Mouse (Mus musculus) stomach, adult 2 months (tissue): ENCODE data around the gene Olfr1537. TPM values are rescaled to one million over a fixed set of nuclear protein-coding genes. Genes with fewer than 3 reads are reported as not detected.

Experiments used
- polyA plus RNA-seq: library from polyadenylated mRNA; depleted of rRNA; stranded (reverse); fragments of >200 nt; gene quantifications from 2 replicates; pipeline ENCODE4 v1.2.3, GENCODE M21; 2012; rRNA removed

The Olfr1537 gene
- not detected in 2 replicates for polyA plus RNA-seq

DNA sequence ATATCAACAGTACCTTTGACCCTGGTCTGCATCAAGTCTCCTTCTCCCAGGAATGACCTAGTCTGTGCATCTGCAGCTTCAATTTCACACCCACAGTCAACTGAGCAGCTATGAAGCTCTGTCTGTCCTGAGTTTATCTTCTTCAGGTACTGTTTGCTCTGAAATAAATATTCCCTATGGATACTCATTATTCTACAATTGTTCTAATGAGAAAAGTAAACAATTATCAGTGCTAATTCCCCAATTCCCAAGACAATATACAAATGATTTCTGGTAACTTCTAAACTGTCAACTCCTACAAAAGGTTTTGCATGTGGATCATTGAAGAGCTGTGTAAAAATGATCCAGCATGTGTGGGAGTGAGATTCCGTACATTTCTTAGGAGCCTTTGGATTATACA is at the start of gene Olfr1537:
Gene Olfr1537, minus strand, starts transcription at position 101 of the 400 bp plus-strand sequence.

DNA sequence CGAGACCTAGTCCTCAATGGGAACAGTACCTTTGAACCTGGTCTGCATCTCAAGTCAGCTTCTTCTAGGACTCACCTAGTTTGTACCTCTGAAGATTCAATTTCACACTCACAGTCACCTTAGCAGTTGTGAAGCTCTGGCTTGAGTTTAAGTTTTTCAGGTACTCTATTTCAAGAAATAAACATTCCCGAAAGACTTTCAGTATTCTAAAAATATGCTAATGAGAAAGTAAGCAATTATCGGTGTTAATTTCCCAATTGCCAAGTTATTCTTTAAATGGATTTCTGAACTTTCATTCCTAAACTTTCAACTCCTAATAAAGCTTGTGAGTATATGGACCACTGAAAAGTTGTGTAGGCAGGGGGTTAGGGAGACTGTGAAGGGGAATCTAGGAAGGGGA is 26.9 kb upstream of the Olfr1537 start, which contains the start of gene Olfr945:
Gene Olfr945, minus strand, starts transcription at position 101 of the 400 bp plus-strand sequence.

DNA sequence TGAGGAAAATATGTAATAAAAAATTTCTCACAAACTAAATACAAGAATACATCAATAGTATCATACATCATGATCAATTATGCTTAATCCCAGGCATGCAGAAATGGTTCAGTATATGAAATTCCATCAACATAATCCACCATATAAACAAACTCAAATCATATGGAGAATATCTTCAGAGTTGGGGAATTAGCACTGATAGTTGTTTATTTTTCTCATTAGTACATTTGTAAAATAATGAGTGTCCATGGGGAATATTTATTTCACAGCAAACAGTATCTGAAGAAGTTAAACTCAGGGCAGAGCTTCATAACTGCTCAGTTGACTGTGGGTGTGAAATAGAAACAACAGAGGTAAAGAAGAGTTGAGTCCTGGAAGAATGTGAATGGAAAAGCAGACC is 48.2 kb downstream of the Olfr1537 start, which contains the start of gene Olfr944:
Gene Olfr944, plus strand, starts transcription at position 301 of the 400 bp plus-strand sequence.

Other genes with a start within 250 kb of the Olfr1537 start
- gene Olfr146, start 226.6 kb downstream of the Olfr1537 start, polyA plus RNA-seq = not detected in 2 replicates
- not detected in 2 replicates for gene Olfr937, start 185.0 kb downstream of the Olfr1537 start, polyA plus RNA-seq
- not detected in 2 replicates for gene Olfr938, start 171.1 kb downstream of the Olfr1537 start, polyA plus RNA-seq
- gene Olfr27, start 121.9 kb downstream of the Olfr1537 start, polyA plus RNA-seq = not detected in 2 replicates
- not detected in 2 replicates for gene Olfr943, start 83.7 kb downstream of the Olfr1537 start, polyA plus RNA-seq
- not detected in 2 replicates for gene Olfr944, start 48.1 kb downstream of the Olfr1537 start, polyA plus RNA-seq
- not detected in 2 replicates for gene Olfr945, start 26.8 kb upstream of the Olfr1537 start, polyA plus RNA-seq
- not detected in 2 replicates for gene Olfr948, start 76.1 kb upstream of the Olfr1537 start, polyA plus RNA-seq
- gene Olfr951, start 137.4 kb upstream of the Olfr1537 start, polyA plus RNA-seq = not detected in 2 replicates
- gene Olfr952, start 177.2 kb upstream of the Olfr1537 start, polyA plus RNA-seq = not detected in 2 replicates
- not detected in 2 replicates for gene Olfr954, start 206.7 kb upstream of the Olfr1537 start, polyA plus RNA-seq
- gene Olfr955, start 221.9 kb upstream of the Olfr1537 start, polyA plus RNA-seq = not detected in 2 replicates
- not detected in 2 replicates for gene Olfr44, start 244.0 kb upstream of the Olfr1537 start, polyA plus RNA-seq